Mouse (Mus musculus) midbrain, embryonic 14.5 days (tissue): ENCODE results near the gene Myadml2. TPM values are rescaled to one million over a fixed set of nuclear protein-coding genes. Genes with fewer than 3 reads are reported as not detected.

Source experiments
- ATAC-seq: fragments of 200-750 bp; cut with Nextera tagmentation; 2 replicates; pipeline ENCODE4 v1.8.0; 2017; ENCODE audit warnings: moderate number of reproducible peaks, moderate library complexity; ENCODE audit not compliant: low FRiP score, low TSS enrichment
- DNase-seq: peaks from one replicate; pipeline ENCODE4 v3.0.0-alpha.2; 2015
- H3K27ac ChIP-seq: fragments of 300-500 bp; sonication (generic); replicated peaks from 2 replicates; pipeline ENCODE4 v1.5.1; 2014; ENCODE audit warnings: mild to moderate bottlenecking, low read depth, low read length, moderate library complexity
- H3K27me3 ChIP-seq: fragments of 300-500 bp; sonication (generic); 2 replicates; pipeline ENCODE4 v1.6.1; 2014; ENCODE audit warnings: low read length, control low read depth, mixed read lengths; ENCODE audit not compliant: control insufficient read depth, insufficient read depth
- H3K36me3 ChIP-seq: fragments of 300-500 bp; sonication (generic); 2 replicates; pipeline ENCODE4 v1.6.1; 2014; ENCODE audit warnings: low read length, control low read depth; ENCODE audit not compliant: control insufficient read depth, insufficient read depth
- H3K4me1 ChIP-seq: fragments of 300-500 bp; sonication (generic); 2 replicates; pipeline ENCODE4 v1.6.1; 2014; ENCODE audit warnings: mild to moderate bottlenecking, antibody characterized with exemption, low read length, control low read depth; ENCODE audit not compliant: control insufficient read depth, insufficient read depth
- H3K4me2 ChIP-seq: fragments of 300-500 bp; sonication (generic); 2 replicates; pipeline ENCODE4 v1.6.1; 2014; ENCODE audit warnings: mild to moderate bottlenecking, low read length, moderate library complexity
- H3K4me3 ChIP-seq: fragments of 300-500 bp; sonication (generic); replicated peaks from 2 replicates; pipeline ENCODE4 v1.5.1; 2014; ENCODE audit warnings: low read depth, low read length
- H3K9ac ChIP-seq: fragments of 300-500 bp; sonication (generic); replicated peaks from 2 replicates; pipeline ENCODE4 v1.6.1; 2014; ENCODE audit warnings: mild to moderate bottlenecking, low read length, moderate library complexity
- H3K9me3 ChIP-seq: fragments of 300-500 bp; sonication (generic); 2 replicates; pipeline ENCODE4 v1.6.1; 2016; ENCODE audit warnings: low read length, control low read depth, mixed read lengths; ENCODE audit not compliant: control insufficient read depth
- WGBS: fragments of 180-500 bp; shearing (Covaris S2); extraction: QIAGEN DNeasy Blood & Tissue Kit; methylation state at CpG from one replicate; pipeline ENCODE4 v1.1.7; 2014; 5-methylcytosine and 5-hydroxymethylcytosine counted together
- polyA plus RNA-seq: library from polyadenylated mRNA; unstranded; fragments of >200 nt; fragmentation: Nextera tagmentation; extraction: Ambion mirVana; gene quantifications from 2 replicates; pipeline ENCODE4 v1.2.1, GENCODE M21; 2014

Myadml2 gene
- 0.51 and 1.5 TPM in 2 replicates for polyA plus RNA-seq

- Histone ChIP-seq H3K9me3 (no peaks in the 10 kb centered on the region), H3K4me1 (peaks cover 9% of the 10 kb centered on the region), H3K27me3 (no peaks in the 10 kb centered on the region), H3K36me3 (no peaks in the 10 kb centered on the region), H3K9ac (peak within 1 kb of the TSS; percentile 38), H3K4me2 (peak within 1 kb of the TSS; percentile 44), H3K27ac (no peak within 1 kb of the TSS), H3K4me3 (0 out of 2 replicates have a peak within 1 kb of the TSS, but pooled peaks have one; percentile 11)
- ATAC-seq (no peak), DNase-seq (peak; percentile 51)
- 6% methylated on average over 13 of the region's 13 CpGs for WGBS
Observed at GRCm38 (mm10) chr11:120648001-120648476, at the start of gene Myadml2. Gene Myadml2 (minus strand): TSS chr11:120648158.

DNA sequence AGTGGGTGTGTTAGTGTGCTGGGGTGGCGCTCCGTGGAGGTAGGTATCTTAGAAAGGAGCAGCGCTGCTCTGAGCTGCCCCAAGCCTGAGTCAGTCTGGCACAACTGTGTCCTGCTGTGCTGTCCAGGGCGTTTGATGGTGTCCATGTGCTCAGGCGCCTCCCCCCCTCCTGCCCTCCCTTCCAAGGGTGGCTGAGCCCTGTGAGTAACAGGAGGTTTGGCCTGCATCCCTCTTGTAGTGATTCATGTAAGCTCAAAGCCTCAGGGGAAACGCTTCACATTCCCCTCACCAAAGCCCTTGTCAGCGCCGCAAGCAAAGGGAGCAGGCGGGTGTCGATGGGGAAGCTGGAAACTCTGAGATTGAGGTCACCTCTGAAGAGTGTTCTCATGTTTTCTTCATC lies 49.8 kb upstream of the Myadml2 start:
- Histone ChIP-seq H3K27ac (no peak overlapping the region), H3K36me3 (peaks cover 39% of the 10 kb centered on the region), H3K27me3 (no peaks in the 10 kb centered on the region), H3K4me2 (no peak overlapping the region), H3K9me3 (no peaks in the 10 kb centered on the region), H3K4me3 (no peak overlapping the region), H3K4me1 (peaks cover 7% of the 10 kb centered on the region), H3K9ac (no peak overlapping the region)
- WGBS, result 72% methylated on average over 10 of the region's 10 CpGs
- ATAC-seq, result no peak
- DNase-seq, result no peak

DNA sequence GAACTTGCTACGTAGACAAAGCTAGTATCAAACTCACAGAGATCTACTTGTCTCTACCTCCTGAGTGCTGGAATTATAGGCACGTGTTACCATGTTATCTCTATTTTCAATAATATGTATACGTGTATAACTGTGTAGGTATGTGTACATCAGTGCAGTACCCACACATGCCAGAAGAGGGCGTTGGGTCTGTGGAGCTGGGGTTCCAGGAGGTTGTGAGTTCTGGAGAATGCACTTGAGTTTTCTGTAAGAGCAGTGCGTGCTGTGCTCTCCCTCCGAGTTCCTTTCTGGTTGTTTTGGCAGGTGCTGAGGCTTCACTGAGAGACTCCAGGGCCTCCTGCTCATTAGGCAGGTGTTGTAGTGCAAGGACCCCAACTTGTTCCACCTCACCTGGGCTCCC lies 48.6 kb upstream of the Myadml2 start:
- Histone ChIP-seq H3K27ac (no peak overlapping the region), H3K36me3 (peaks cover 38% of the 10 kb centered on the region), H3K4me3 (no peak overlapping the region), H3K9ac (no peak overlapping the region), H3K4me2 (no peak overlapping the region), H3K4me1 (peaks cover 7% of the 10 kb centered on the region), H3K9me3 (no peaks in the 10 kb centered on the region), H3K27me3 (no peaks in the 10 kb centered on the region)
- ATAC-seq (no peak), DNase-seq (no peak)
- 95% methylated on average over 6 of the region's 6 CpGs for WGBS

DNA sequence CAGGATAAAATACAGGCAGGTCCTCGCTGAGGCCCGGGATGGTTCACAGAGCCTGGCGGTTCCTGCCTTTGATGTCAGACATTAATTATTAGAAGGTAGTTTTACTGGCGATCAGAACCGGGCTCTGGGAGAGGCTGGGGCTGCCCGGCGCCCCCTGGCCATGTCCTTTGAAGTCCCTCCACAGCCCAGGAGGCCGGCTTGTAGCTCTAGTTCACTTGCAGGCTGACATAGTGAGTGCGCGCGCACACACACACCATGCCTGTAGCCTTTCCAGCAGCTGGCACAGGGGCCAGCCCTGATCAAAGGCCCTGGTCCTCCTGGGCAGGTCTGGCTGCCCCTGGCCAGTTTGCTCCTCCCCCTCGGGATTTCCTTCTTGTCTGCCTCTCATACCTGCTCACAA lies 47.7 kb upstream of the Myadml2 start:
- peaks cover 35% of the 10 kb centered on the region for H3K36me3 ChIP-seq
- H3K27me3 ChIP-seq, result no peaks in the 10 kb centered on the region
- no peak overlapping the region for H3K9ac ChIP-seq
- peaks cover 7% of the 10 kb centered on the region for H3K4me1 ChIP-seq
- peak overlapping the region; percentile 61 for H3K27ac ChIP-seq
- H3K9me3 ChIP-seq, result no peaks in the 10 kb centered on the region
- no peak overlapping the region for H3K4me3 ChIP-seq
- peak; percentile 60 for DNase-seq
- no peak overlapping the region for H3K4me2 ChIP-seq
- WGBS, result 36% methylated on average over 12 of the region's 12 CpGs
- ATAC-seq, result peak; percentile 55; the same call in 1 of the 2 replicates

DNA sequence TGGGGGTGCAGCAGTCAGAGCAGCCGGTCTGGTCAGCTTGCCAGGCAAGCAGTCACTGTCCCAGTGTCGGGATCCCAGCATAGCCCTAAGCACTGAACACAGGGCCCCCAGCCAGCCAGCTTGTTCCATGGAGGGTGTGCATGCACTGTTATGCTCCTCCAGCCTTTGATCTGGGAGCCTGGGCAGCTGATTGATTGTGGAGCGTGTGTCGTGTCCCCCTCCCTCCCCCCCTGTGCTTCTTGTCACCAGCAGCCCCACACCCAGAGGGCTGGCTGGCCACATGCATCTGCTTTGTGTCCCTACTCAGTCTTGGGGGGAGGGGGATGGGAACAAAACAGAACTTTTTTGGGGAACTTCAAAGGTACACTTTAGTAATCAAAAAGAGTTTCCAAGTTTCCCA lies 47.2 kb upstream of the Myadml2 start:
- Histone ChIP-seq H3K4me3 (no peak overlapping the region), H3K27ac (peak overlapping the region; percentile 71), H3K9me3 (no peaks in the 10 kb centered on the region), H3K27me3 (no peaks in the 10 kb centered on the region), H3K36me3 (peaks cover 37% of the 10 kb centered on the region), H3K4me2 (no peak overlapping the region), H3K4me1 (peaks cover 7% of the 10 kb centered on the region), H3K9ac (no peak overlapping the region; the same call in 1 of the 2 replicates)
- 17% methylated on average over 4 of the region's 4 CpGs for WGBS
- ATAC-seq, result peak; percentile 57; the same call in 1 of the 2 replicates
- peak; percentile 56 for DNase-seq

GRCm38 (mm10) chr11:120693461-120693860 lies 45.5 kb upstream of the Myadml2 start:
- DNase-seq, result no peak
- WGBS, result 41% methylated on average over 3 of the region's 3 CpGs

DNA sequence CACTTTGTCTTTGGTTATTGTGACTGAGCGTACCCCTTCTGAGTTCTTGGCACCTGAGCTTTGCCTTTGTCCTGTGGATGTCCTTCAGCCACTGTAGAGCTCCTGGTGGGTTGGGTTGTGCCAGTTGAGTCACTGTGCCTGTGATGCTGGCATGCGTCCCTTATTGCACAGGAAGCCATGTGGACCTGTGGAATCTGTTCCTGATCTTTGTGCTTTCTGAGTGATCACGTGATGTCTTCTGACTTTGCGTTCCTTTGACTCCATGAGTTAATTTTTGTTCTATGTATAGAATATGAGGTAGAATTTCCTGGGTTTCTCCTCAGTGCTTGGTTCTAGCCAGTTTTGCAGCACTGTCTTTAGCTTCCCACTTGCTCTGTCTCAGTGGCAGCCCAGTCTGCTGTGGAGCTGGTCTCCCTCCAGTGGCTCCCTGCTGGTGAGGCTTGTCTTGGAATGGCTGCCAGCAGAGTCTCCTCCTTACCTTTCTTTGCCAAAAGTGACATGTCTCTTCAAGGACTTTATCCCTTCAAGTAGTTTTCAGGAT lies 44.6 kb upstream of the Myadml2 start:
- H3K4me1 ChIP-seq, result peaks cover 7% of the 10 kb centered on the region
- no peak overlapping the region for H3K9ac ChIP-seq
- DNase-seq (no peak), ATAC-seq (no peak)
- no peak overlapping the region for H3K27ac ChIP-seq
- H3K36me3 ChIP-seq, result peaks cover 56% of the 10 kb centered on the region
- no peaks in the 10 kb centered on the region for H3K9me3 ChIP-seq
- no peak overlapping the region for H3K4me2 ChIP-seq
- WGBS, result 96% methylated on average over 4 of the region's 4 CpGs
- no peak overlapping the region for H3K4me3 ChIP-seq
- H3K27me3 ChIP-seq, result no peaks in the 10 kb centered on the region

More at GRCm38 (mm10) chr11:120693461-120693860, 45.5 kb upstream of the Myadml2 start:
- no peaks in the 10 kb centered on the region for H3K27me3 ChIP-seq
- H3K36me3 ChIP-seq, result peaks cover 49% of the 10 kb centered on the region
- H3K27ac ChIP-seq, result no peak overlapping the region
- H3K4me3 ChIP-seq, result no peak overlapping the region
- H3K4me1 ChIP-seq, result peaks cover 7% of the 10 kb centered on the region
- H3K9ac ChIP-seq, result no peak overlapping the region
- no peak overlapping the region for H3K4me2 ChIP-seq
- H3K9me3 ChIP-seq, result no peaks in the 10 kb centered on the region
- ATAC-seq, result no peak

DNA sequence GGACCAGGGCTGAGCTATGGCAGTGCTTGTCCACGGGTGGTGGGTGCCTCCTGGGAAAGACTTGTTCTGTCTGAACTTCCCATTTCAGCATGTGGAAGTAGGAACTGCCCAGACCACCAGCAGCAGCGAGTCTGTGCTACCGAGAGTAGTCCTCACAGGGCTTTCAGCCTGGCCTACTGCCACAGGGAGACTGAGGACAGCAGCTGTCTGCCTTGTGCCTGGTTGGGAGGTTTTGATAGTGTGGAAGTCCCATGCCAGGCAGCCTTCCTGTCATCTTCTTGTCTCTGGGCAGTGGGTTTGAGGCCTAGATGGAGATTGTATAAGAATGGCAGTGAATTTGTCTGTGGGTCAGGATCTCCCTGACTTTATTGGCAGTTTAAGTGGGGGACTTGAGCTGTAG lies 41.4 kb upstream of the Myadml2 start:
- Histone ChIP-seq H3K27me3 (no peaks in the 10 kb centered on the region), H3K4me1 (no peaks in the 10 kb centered on the region), H3K4me3 (no peak overlapping the region), H3K27ac (no peak overlapping the region), H3K4me2 (no peak overlapping the region), H3K36me3 (peaks cover 68% of the 10 kb centered on the region), H3K9me3 (no peaks in the 10 kb centered on the region), H3K9ac (no peak overlapping the region)
- no peak for ATAC-seq
- no peak for DNase-seq
- 82% methylated on average over 3 of the region's 3 CpGs for WGBS

DNA sequence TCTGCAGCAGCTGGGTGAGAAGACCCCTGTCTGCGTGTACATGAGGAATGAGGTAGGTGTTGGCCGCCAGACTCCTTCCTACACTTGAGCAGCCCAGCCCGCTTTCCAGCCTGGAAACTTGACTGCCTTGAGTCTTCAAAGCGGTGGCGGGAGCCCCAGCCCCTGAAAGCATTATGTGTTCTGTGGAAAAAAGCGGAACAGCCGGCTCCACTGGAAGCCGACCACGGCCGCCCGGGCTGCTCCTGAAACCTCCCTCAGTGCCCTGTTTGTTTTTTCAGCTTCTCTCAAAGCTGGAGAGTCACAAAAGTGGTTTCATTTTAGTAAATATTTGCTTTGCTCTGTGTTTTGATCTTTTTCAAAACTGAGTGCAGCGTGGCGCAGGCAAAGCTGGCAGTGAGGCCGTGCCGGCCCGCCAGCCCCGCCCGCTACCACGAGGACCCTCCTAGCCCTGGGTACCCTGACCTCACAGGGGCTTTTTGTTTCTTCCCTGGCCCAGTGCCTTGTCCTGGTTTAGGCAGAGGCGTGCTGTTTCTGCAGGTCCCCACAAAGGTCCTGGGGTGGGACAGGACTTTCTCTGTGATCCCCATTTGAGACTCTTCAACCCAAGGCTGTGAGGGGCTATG lies 38.8 kb upstream of the Myadml2 start:
- Histone ChIP-seq H3K4me3 (no peak overlapping the region), H3K27ac (no peak overlapping the region), H3K9me3 (no peaks in the 10 kb centered on the region), H3K36me3 (peaks cover 67% of the 10 kb centered on the region), H3K4me1 (no peaks in the 10 kb centered on the region), H3K4me2 (no peak overlapping the region), H3K27me3 (no peaks in the 10 kb centered on the region), H3K9ac (no peak overlapping the region)
- WGBS, result 83% methylated on average over 20 of the region's 20 CpGs
- DNase-seq (no peak), ATAC-seq (no peak)
